Mouse (Mus musculus) spleen, adult 2 months (tissue): ENCODE data around the gene 9330182O14Rik. TPM values are rescaled to one million over a fixed set of nuclear protein-coding genes. Genes with fewer than 3 reads are reported as not detected.

Source experiments
- DNase-seq, 2 experiments: peaks; one replicate each; pipeline versions ENCODE4 v3.0.0 to v3.0.0-alpha.2; 2012 to 2021; ENCODE audit warnings: low spot score in 2 of 2, low read depth in 1 of 2
- H3K27ac ChIP-seq: fragments of 200-500 bp; 2 replicates; pipeline ENCODE4 v1.5.1; 2012; ENCODE audit warnings: low read length, inconsistent platforms; ENCODE audit not compliant: insufficient read depth
- H3K27me3 ChIP-seq: fragments of 200-500 bp; 2 replicates; pipeline ENCODE4 v1.6.1; 2012; ENCODE audit warnings: mild to moderate bottlenecking, moderate library complexity, low read length, inconsistent platforms; ENCODE audit not compliant: control insufficient read depth, insufficient read depth
- H3K36me3 ChIP-seq: fragments of 200-500 bp; 2 replicates; pipeline ENCODE4 v1.6.1; 2012; ENCODE audit warnings: mild to moderate bottlenecking, low read length, inconsistent platforms; ENCODE audit not compliant: control insufficient read depth, insufficient read depth
- H3K4me1 ChIP-seq: fragments of 200-500 bp; 2 replicates; pipeline ENCODE4 v1.6.1; 2011; ENCODE audit warnings: inconsistent platforms; ENCODE audit not compliant: control insufficient read depth, insufficient read depth, insufficient read length
- H3K4me3 ChIP-seq: fragments of 200-500 bp; 2 replicates; pipeline ENCODE4 v1.5.1; 2011; ENCODE audit warnings: mild to moderate bottlenecking, inconsistent platforms; ENCODE audit not compliant: insufficient read depth, insufficient read length; ENCODE audit errors: extremely low read depth
- CTCF ChIP-seq: fragments of 200-500 bp; IDR thresholded peaks from 2 replicates; pipeline ENCODE4 v1.5.1; 2011; ENCODE audit warnings: mild to moderate bottlenecking, inconsistent platforms; ENCODE audit not compliant: insufficient read depth, insufficient read length, insufficient replicate concordance; ENCODE audit errors: extremely low read depth
- POLR2A ChIP-seq: fragments of 200-500 bp; IDR thresholded peaks from 2 replicates; pipeline ENCODE4 v1.6.1; 2011; ENCODE audit warnings: low read depth, low read length, inconsistent platforms
- WGBS: fragments of 180-500 bp; shearing (Covaris S2); methylation state at CpG from one replicate; pipeline ENCODE4 v1.1.7; 2018; 5-methylcytosine and 5-hydroxymethylcytosine counted together
- polyA plus RNA-seq: library from polyadenylated mRNA; depleted of rRNA; stranded (reverse); fragments of >200 nt; gene quantifications from 2 replicates; pipeline ENCODE4 v1.2.3, GENCODE M21; 2012

The 9330182O14Rik gene
- polyA plus RNA-seq, 1 experiment = not detected

GRCm38 (mm10) chr15:40124211-40124953 is 9.8 kb upstream of the 9330182O14Rik start:
- WGBS = 81% methylated on average over 9 of the region's 9 CpGs
- no peak overlapping the region for H3K27ac ChIP-seq

GRCm38 (mm10) chr15:40129496-40129895 is 4.7 kb upstream of the 9330182O14Rik start:
- DNase-seq = no peak
- Histone ChIP-seq H3K36me3 (no peaks in the 10 kb centered on the region), H3K4me3 (no peak overlapping the region), H3K27ac (no peak overlapping the region), H3K27me3 (no peaks in the 10 kb centered on the region), H3K4me1 (no peaks in the 10 kb centered on the region; the same call in 1 of the 2 replicates)
- 91% methylated on average over 5 of the region's 5 CpGs for WGBS
- TF ChIP-seq POLR2A (no peak), CTCF (no peak)

More at GRCm38 (mm10) chr15:40124211-40124953, 9.8 kb upstream of the 9330182O14Rik start:
- no peak for DNase-seq
- no peaks in the 10 kb centered on the region for H3K36me3 ChIP-seq
- TF ChIP-seq POLR2A (no peak), CTCF (no peak)
- no peak overlapping the region for H3K4me3 ChIP-seq
- H3K4me1 ChIP-seq = no peaks in the 10 kb centered on the region
- no peaks in the 10 kb centered on the region for H3K27me3 ChIP-seq

- WGBS = 11% methylated on average over 15 of the region's 15 CpGs
- H3K4me1 ChIP-seq = no peaks in the 10 kb centered on the region; the same call in 1 of the 2 replicates
- no peak for TF ChIP-seq POLR2A
- peak; percentile 80; the same call in 1 of the 2 replicates for TF ChIP-seq CTCF
- no peaks in the 10 kb centered on the region for H3K36me3 ChIP-seq
- no peaks in the 10 kb centered on the region for H3K27me3 ChIP-seq
- no peak overlapping the region for H3K4me3 ChIP-seq
- no peak overlapping the region for H3K27ac ChIP-seq
- peak in 1 of 2 experiments; percentile 28 for DNase-seq
These were observed 3.2 kb upstream of the 9330182O14Rik start for GRCm38 (mm10) chr15:40130880-40131478.

GRCm38 (mm10) chr15:40132408-40132807 is 1.8 kb upstream of the 9330182O14Rik start:
- DNase-seq = no peak
- no peak for TF ChIP-seq CTCF
- TF ChIP-seq POLR2A = no peak
- no peak overlapping the region for H3K27ac ChIP-seq
- no peaks in the 10 kb centered on the region for H3K27me3 ChIP-seq
- no peak overlapping the region for H3K4me3 ChIP-seq
- H3K4me1 ChIP-seq = no peaks in the 10 kb centered on the region; the same call in 1 of the 2 replicates
- 83% methylated on average over 4 of the region's 4 CpGs for WGBS
- no peaks in the 10 kb centered on the region for H3K36me3 ChIP-seq

GRCm38 (mm10) chr15:40144221-40144620 is 10.1 kb downstream of the 9330182O14Rik start:
- TF ChIP-seq CTCF = no peak
- TF ChIP-seq POLR2A = no peak
- Histone ChIP-seq H3K27ac (no peak overlapping the region), H3K27me3 (no peaks in the 10 kb centered on the region), H3K4me1 (no peaks in the 10 kb centered on the region), H3K4me3 (no peak overlapping the region), H3K36me3 (no peaks in the 10 kb centered on the region)
- WGBS = 51% methylated on average over 7 of the region's 7 CpGs
- no peak for DNase-seq

DNA sequence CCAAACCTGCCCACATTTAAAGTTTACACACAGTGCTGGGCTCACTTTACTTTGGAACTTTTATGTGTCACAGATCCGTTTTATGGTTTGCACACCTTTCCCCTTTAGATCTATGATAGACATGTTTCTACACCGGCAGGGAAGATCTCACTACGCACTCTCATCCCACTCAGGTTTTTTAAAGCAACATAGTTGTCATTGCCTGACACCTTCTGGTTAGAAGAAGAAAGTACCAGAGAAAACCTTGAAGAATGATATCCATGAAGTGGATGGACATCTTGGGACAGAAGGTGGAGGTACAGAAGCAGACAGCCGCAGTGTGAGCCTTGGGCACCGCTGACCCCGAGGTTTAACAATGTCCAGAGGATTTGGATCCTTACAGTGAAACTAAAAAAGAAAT is 23.5 kb downstream of the 9330182O14Rik start:
- WGBS = 86% methylated on average over 6 of the region's 6 CpGs
- no peaks in the 10 kb centered on the region for H3K4me1 ChIP-seq
- no peaks in the 10 kb centered on the region for H3K27me3 ChIP-seq
- no peak overlapping the region for H3K4me3 ChIP-seq
- H3K27ac ChIP-seq = no peak overlapping the region
- H3K36me3 ChIP-seq = no peaks in the 10 kb centered on the region
- no peak for TF ChIP-seq POLR2A
- no peak for TF ChIP-seq CTCF
- no peak for DNase-seq
